Mouse (Mus musculus): Measurements from ENCODE around the gene Ccdc85c.

Gene Ccdc85c

DNA sequence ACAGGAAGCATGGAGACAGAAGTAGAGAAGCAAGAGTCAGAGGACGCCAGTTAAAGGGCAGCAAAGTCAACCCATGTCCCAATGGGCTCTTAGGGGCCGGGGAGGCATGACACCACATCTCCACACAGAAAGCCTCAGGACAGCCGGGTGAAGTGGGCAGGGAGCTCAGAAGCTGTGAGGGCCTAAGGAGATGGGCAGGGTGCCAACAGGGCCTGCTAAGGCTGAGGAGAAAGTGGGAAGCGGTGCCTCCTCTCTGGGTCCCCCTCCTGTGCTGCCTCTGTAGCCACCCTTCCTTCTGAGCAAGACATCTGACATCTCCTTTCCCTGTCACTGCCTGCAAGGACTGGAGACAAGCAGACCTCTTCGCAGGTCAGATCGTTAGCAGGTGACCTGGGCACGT is 49.4 kb downstream of the Ccdc85c start:
- TF ChIP-seq GATA4 (IDR thresholded peaks at IDR 0.05; ENCODE audit: insufficient replicate concordance, low read length): no peak

DNA sequence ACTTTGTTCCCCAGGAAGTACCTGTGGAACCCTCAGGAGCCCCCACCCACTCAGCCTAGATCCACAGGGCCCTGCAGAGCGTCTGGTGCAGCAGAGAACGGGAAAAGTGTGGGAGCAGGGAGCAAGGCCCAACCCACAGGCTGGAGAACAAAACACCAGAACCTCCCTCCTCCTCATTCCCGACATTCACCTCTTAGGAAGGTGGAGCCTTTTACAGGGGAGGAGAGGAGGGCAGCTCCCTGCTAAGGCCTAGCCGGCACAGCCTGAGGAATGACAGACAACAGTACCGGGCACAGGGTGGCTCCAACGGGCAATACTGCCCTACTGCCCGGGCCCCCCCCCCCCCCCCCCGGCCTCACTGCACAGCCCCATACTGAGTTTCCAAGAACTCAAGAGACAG is 51.9 kb downstream of the Ccdc85c start:
- TF ChIP-seq GATA4 (IDR thresholded peaks at IDR 0.05; ENCODE audit: insufficient replicate concordance, low read length): no peak

GRCm38 (mm10) chr12:108221712-108222111 is 53.5 kb downstream of the Ccdc85c start:
- TF ChIP-seq GATA4 (IDR thresholded peaks at IDR 0.05; ENCODE audit: insufficient replicate concordance, low read length): no peak

DNA sequence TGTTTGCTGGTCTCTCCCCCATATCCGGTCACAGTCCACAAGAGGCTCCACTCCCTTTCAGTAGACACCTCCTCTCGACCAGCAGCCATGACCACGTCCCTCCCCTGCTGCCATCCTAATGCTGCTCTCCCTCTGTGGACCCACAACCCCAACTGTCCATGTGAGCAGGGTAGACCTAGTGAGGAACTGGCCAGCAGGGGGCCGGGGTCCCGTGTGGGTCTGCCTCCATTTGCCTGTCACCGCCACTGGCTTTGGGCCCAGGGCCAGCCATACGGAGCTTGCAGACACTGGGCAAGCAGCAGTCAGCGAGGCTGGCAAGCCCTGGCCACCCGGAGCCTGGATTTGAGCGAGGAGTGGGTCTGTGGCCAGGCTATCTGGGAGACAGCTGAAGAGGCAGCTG is 54.0 kb downstream of the Ccdc85c start:
- TF ChIP-seq GATA4 (IDR thresholded peaks at IDR 0.05; ENCODE audit: insufficient replicate concordance, low read length): no peak

- no peak for TF ChIP-seq GATA4 (IDR thresholded peaks at IDR 0.05; ENCODE audit: insufficient replicate concordance, low read length)
Measured at GRCm38 (mm10) chr12:108220621-108221020, 54.6 kb downstream of the Ccdc85c start.

GRCm38 (mm10) chr12:108219825-108220616 is 55.2 kb downstream of the Ccdc85c start:
- no peak for TF ChIP-seq GATA4 (IDR thresholded peaks at IDR 0.05; ENCODE audit: insufficient replicate concordance, low read length)

GRCm38 (mm10) chr12:108219163-108219562 is 56.1 kb downstream of the Ccdc85c start:
- TF ChIP-seq GATA4 (IDR thresholded peaks at IDR 0.05; ENCODE audit: insufficient replicate concordance, low read length): no peak

DNA sequence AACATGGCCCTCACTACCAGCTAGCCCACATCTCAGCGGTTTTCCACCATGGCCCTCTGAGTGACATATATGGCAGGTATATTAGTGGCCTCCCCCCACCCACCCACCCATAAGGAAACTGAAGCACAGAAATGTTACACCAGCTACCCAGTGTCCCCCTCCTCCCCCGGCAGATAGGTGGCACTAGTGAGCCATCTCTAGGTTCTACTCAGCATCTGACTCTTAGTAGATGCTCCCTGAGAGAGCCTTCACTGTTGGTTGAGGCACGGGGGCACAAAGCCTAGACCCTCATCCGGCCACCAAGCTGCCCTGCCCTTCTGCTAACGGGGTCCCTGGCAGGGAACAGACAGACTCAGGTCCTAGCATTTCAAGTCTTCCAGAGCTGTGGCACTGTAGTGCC is 57.7 kb downstream of the Ccdc85c start:
- no peak for TF ChIP-seq GATA4 (IDR thresholded peaks at IDR 0.05; ENCODE audit: insufficient replicate concordance, low read length)

GRCm38 (mm10) chr12:108216611-108217370 is 58.4 kb downstream of the Ccdc85c start:
- TF ChIP-seq GATA4 (IDR thresholded peaks at IDR 0.05; ENCODE audit: insufficient replicate concordance, low read length): no peak

DNA sequence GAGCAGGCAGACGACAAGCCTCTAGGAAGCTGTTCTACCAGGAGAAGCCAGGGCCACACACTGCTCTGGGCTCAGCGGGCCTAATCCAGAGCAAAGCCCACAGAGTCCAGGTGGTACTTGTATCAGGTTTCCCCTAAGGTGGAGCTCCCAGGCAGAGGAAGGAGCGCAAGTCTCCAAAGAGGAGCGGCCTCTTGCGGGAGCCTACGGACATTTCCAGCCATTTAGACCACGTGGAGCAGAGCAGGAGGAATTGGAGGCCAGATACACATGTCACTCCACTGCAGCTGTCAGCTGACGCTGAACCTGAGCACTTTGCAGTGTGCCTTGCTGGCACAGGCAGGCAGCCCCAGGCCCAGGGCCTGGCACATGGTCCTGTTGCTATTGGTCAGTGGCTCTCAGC is 60.1 kb downstream of the Ccdc85c start:
- no peak for TF ChIP-seq GATA4 (IDR thresholded peaks at IDR 0.05; ENCODE audit: insufficient replicate concordance, low read length)

DNA sequence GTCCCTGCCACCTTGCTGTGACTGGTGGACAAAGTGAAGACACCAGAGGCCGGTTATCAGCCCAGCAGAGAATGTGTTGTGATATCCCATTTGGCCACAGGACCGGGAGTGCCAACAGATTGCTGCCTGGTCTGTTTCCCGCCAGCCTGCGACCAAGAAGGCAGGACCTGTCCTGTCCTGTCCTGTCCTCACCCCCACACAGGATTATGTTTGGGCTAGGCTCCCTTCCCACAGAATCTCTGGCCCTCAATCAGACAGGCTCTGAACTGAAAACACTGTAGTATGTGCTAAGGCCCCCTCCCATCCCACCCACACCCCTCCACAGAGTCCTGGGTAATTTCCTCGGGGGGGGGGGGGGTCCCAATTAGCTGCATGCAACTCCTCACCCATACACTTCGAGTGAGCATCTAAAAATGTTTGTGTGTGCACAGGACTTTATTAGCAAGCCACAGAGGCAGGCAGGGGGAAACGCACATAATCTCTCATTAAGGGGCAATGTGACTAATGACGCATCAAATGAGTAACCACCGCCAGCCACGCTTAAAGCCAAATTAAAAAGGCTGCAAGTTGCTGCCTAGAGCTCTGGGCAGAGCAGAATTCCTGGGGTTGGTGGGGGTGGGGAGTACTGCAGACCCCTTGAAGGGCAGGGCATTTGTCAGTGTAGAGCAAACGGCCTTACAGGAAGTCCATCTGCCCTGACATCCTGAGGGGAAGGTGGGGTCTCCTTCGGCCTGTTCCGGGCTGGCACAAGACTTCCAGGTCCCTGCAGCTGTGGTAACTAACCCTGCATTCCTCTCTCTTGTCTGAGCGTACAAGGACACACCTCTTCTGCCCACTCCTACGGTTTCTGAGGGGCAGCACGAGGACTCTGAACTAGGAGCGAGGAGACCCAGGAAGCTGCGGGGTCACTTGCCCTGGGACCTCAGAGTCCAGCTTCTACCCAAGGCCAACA is 61.9 kb downstream of the Ccdc85c start:
- no peak for TF ChIP-seq GATA4 (IDR thresholded peaks at IDR 0.05; ENCODE audit: insufficient replicate concordance, low read length)

- no peak for TF ChIP-seq GATA4 (IDR thresholded peaks at IDR 0.05; ENCODE audit: insufficient replicate concordance, low read length)
Measured at GRCm38 (mm10) chr12:108212476-108212875, 62.7 kb downstream of the Ccdc85c start.

DNA sequence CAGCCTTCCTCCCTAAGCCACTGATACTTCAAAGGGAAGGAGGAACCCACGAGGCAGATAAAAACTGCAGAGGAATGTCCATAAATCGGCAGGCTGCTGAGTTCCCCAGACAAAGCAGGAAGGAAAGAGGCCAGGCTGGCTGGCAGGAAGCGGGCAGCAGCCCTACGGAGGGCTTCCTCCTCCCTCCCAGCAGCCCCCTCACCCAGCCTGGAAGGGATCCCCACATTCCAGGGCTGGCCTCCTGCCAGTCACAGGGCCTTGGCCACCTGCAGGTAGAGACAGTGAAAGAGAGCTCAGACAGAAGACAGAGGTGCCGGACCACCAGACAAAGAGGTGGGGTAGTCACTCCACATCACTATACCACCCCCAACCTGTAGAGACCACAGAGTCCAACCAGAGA is 63.2 kb downstream of the Ccdc85c start:
- no peak for TF ChIP-seq GATA4 (IDR thresholded peaks at IDR 0.05; ENCODE audit: insufficient replicate concordance, low read length)

DNA sequence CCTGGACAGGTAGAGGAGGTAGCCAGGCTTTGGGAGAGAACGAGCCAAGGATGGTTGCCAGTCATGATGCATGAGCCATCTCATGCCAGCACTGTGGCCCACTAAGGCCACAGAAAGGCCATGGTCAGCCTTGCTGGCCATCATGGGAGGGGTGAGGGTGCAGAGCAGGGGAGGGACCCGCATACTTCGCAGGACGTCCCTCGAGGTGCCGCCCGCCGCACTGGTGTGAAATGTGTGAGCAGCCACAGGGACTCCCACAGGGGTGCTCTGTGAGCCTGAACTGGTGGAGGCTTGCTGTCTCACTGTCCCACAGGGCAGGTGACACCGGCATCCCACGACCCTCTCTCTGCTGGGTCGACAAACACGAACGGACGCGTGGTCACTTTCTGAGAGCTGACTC is 64.6 kb downstream of the Ccdc85c start:
- no peak for TF ChIP-seq GATA4 (IDR thresholded peaks at IDR 0.05; ENCODE audit: insufficient replicate concordance, low read length)

- TF ChIP-seq GATA4 (IDR thresholded peaks at IDR 0.05; ENCODE audit: insufficient replicate concordance, low read length): no peak
Measured at GRCm38 (mm10) chr12:108208726-108209438, 66.3 kb downstream of the Ccdc85c start.

Data from liver, adult (tissue).